Mouse (Mus musculus) T-cell, adult 2 months (primary cell): Measurements from ENCODE around the gene Prr12.
"Not testable (repeated sequence)": the region's sequence is repeated elsewhere in the genome, so short reads cannot be mapped to it uniquely, and the experiment has no call there.

Source experiments
- DNase-seq: peaks from one replicate; pipeline ENCODE4 v3.0.0; 2022; ENCODE audit warnings: low spot score

The Prr12 gene

GRCm38 (mm10) chr7:45023711-45024110, 29.0 kb downstream of the Prr12 start:
- not testable (repeated sequence) for DNase-seq

- DNase-seq, result no peak
Measured at GRCm38 (mm10) chr7:45020225-45020624, 32.5 kb downstream of the Prr12 start.

- DNase-seq, result no peak
Measured at GRCm38 (mm10) chr7:45019031-45019571, 33.6 kb downstream of the Prr12 start.

GRCm38 (mm10) chr7:45017242-45018061, 35.2 kb downstream of the Prr12 start, which contains the start of gene Rras:
TSS of gene Rras (plus strand) at chr7:45017961.
- peak; percentile 95 for DNase-seq

- no peak for DNase-seq
Measured at GRCm38 (mm10) chr7:45016761-45017160, 35.9 kb downstream of the Prr12 start.

GRCm38 (mm10) chr7:45015957-45016612, 36.6 kb downstream of the Prr12 start, which contains the start of gene Scaf1:
TSS of gene Scaf1 (minus strand) at chr7:45016363.
- peak; percentile 99 for DNase-seq

GRCm38 (mm10) chr7:45015344-45015956, 37.2 kb downstream of the Prr12 start:
- no peak for DNase-seq

GRCm38 (mm10) chr7:45014096-45014451, 38.6 kb downstream of the Prr12 start:
- DNase-seq, result no peak

- no peak for DNase-seq
Measured at GRCm38 (mm10) chr7:45013366-45014095, 39.1 kb downstream of the Prr12 start.

- DNase-seq, result no peak
Measured at GRCm38 (mm10) chr7:45012824-45013223, 39.9 kb downstream of the Prr12 start.

GRCm38 (mm10) chr7:45012011-45012410, 40.7 kb downstream of the Prr12 start:
- no peak for DNase-seq

GRCm38 (mm10) chr7:45008411-45008810, 44.3 kb downstream of the Prr12 start:
- no peak for DNase-seq

- DNase-seq, result no peak
Measured at GRCm38 (mm10) chr7:45007846-45008245, 44.8 kb downstream of the Prr12 start.

- no peak for DNase-seq
Measured at GRCm38 (mm10) chr7:45007141-45007540, 45.5 kb downstream of the Prr12 start.

- DNase-seq, result no peak
Measured at GRCm38 (mm10) chr7:45006503-45006902, 46.2 kb downstream of the Prr12 start.

- DNase-seq, result no peak
Measured at GRCm38 (mm10) chr7:45005321-45005992, 47.2 kb downstream of the Prr12 start.

GRCm38 (mm10) chr7:45004546-45004945, 48.1 kb downstream of the Prr12 start:
- no peak for DNase-seq

- DNase-seq, result no peak
Measured at GRCm38 (mm10) chr7:45002440-45002839, 50.2 kb downstream of the Prr12 start.

- DNase-seq, result no peak
Measured at GRCm38 (mm10) chr7:45000539-45001114, 52.1 kb downstream of the Prr12 start.

GRCm38 (mm10) chr7:44999753-45000152, 52.9 kb downstream of the Prr12 start:
- DNase-seq, result no peak

GRCm38 (mm10) chr7:44998501-44998955, 54.2 kb downstream of the Prr12 start, which contains the start of gene Bcl2l12:
TSS of gene Bcl2l12 (minus strand) at chr7:44998712.
- DNase-seq, result no peak
